Comparison of ENCODE assay signal across 10 mouse cellular contexts in the genomic region with DNA sequence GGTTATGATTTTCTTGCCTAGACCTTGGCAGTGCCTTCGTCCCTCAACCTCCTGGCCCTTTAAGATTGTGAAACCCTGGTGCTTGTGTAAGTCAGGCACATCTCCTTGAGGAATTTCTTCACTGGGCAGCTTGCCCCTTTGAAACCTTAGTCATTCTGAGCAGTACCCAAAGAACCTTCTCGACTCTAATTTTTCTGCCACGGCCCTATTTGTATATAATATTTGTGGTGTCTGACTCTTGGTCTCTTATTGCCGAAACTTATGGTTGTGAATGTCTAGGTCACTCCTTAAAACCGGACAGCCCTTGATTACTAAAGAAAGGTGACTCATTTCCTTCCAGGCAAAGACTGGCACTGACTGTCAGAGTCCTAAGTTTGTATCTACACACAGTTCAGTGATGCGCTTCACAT. TPM values are rescaled to one million over a fixed set of nuclear protein-coding genes. Genes with fewer than 3 reads are reported as not detected.
DNase-seq lines count a peak whose midpoint lies in the region; ATAC-seq and TF ChIP-seq lines count a peak whose summit lies in the region.
"Had no signal": no experiment of that assay in that cellular context is flagged by ENCODE, and none has a peak within 500 bp of the region (broad histone marks: within the 10 kb centered on the region; RNA-seq: fewer than 3 reads in every experiment).

No protein-coding gene starts in this region.

- no peak overlapping the region for H3K4me3 ChIP-seq in kidney, adult 2 months (ENCODE audit: insufficient read depth, low read depth, low read length)
- no peak overlapping the region for H3K4me3 ChIP-seq in kidney, embryonic 14.5 days (ENCODE audit: low read length)
- H3K4me3 ChIP-seq in limb, embryonic 10.5 days, result 0 out of 2 replicates have a peak overlapping the region, but pooled peaks have one; percentile 20
- H3K4me3 ChIP-seq in cerebellum, adult 2 months (replicated peaks; ENCODE audit: insufficient read depth, low read depth, low read length), result no peak overlapping the region
- H3K4me3 ChIP-seq: forebrain, embryonic 15.5 days had no signal

- 60% methylated on average over 6 of the region's 6 CpGs for WGBS in kidney, adult 2 months
- WGBS in kidney, embryonic 14.5 days, result 84% methylated on average over 6 of the region's 6 CpGs
- 78% methylated on average over 6 of the region's 6 CpGs for WGBS in limb, embryonic 10.5 days
- 92% methylated on average over 6 of the region's 6 CpGs for WGBS in cerebellum, adult 2 months

- no peak for ATAC-seq in kidney, embryonic 14.5 days (ENCODE audit: low FRiP score, low TSS enrichment)
- peak; percentile 60 for ATAC-seq in megakaryocyte, adult 5-6 weeks (ENCODE audit: poor library complexity, severe bottlenecking)
- ATAC-seq: forebrain, embryonic 15.5 days; midbrain, embryonic 16.5 days had no signal

- DNase-seq in kidney, adult 2 months, result peak; percentile 51
- peak; percentile 72 for DNase-seq in adrenal gland, postnatal 36 days
- no peak for DNase-seq in limb, embryonic 10.5 days (ENCODE audit: low spot score)
- no peak for DNase-seq in left cerebral cortex, adult 9 months (ENCODE audit: low spot score in 2 of 2)
- DNase-seq in cerebellum, adult 2 months, result no peak
- DNase-seq in cerebellum, adult 9-10 months, result no peak

- TF ChIP-seq CTCF in kidney, adult 2 months (conservative IDR thresholded peaks at IDR 0.05; ENCODE audit: insufficient read depth, insufficient read length, low read depth, low read length), result no peak
- TF ChIP-seq CTCF in cerebellum, adult 2 months (IDR thresholded peaks at IDR 0.05; ENCODE audit: borderline replicate concordance, insufficient read depth, low read depth, low read length), result no peak

- no peaks in the 10 kb centered on the region for H3K36me3 ChIP-seq in kidney, adult 2 months (ENCODE audit: control insufficient read depth, insufficient read depth, low read length)
- H3K36me3 ChIP-seq in kidney, embryonic 14.5 days (ENCODE audit: control insufficient read depth, insufficient read depth, low read length), result no peaks in the 10 kb centered on the region; the same call in 1 of the 2 replicates
- peaks cover 4% of the 10 kb centered on the region; the same call in 1 of the 2 replicates for H3K36me3 ChIP-seq in limb, embryonic 10.5 days
- H3K36me3 ChIP-seq: forebrain, embryonic 15.5 days had no signal

- H3K4me1 ChIP-seq in kidney, adult 2 months (ENCODE audit: control insufficient read depth, insufficient read depth, low read length), result peaks cover 20% of the 10 kb centered on the region; the same call in 1 of the 2 replicates
- H3K4me1 ChIP-seq in kidney, embryonic 14.5 days (ENCODE audit: control insufficient read depth, insufficient read depth, low read length), result peaks cover 53% of the 10 kb centered on the region
- H3K4me1 ChIP-seq in limb, embryonic 10.5 days, result peaks cover 96% of the 10 kb centered on the region
- H3K4me1 ChIP-seq in cerebellum, adult 2 months (ENCODE audit: control insufficient read depth, insufficient read depth, low read length), result no peaks in the 10 kb centered on the region; the same call in 1 of the 2 replicates

- no peaks in the 10 kb centered on the region for H3K9me3 ChIP-seq in kidney, embryonic 14.5 days (ENCODE audit: control insufficient read depth, low read length)
- H3K9me3 ChIP-seq in limb, embryonic 10.5 days (replicated peaks), result no peaks in the 10 kb centered on the region
- H3K9me3 ChIP-seq: forebrain, embryonic 15.5 days had no signal

- no peaks in the 10 kb centered on the region for H3K27me3 ChIP-seq in kidney, adult 2 months (replicated peaks; ENCODE audit: control insufficient read depth, insufficient read depth, low read length)
- no peaks in the 10 kb centered on the region for H3K27me3 ChIP-seq in kidney, embryonic 14.5 days (ENCODE audit: control insufficient read depth, insufficient read depth, low read length)
- H3K27me3 ChIP-seq in limb, embryonic 10.5 days (ENCODE audit: low read depth, poor library complexity, severe bottlenecking), result no peaks in the 10 kb centered on the region
- H3K27me3 ChIP-seq in cerebellum, adult 2 months (ENCODE audit: control insufficient read depth, insufficient read depth, low read length), result no peaks in the 10 kb centered on the region
- H3K27me3 ChIP-seq: forebrain, embryonic 15.5 days had no signal

- H3K27ac ChIP-seq in kidney, adult 2 months (ENCODE audit: insufficient read depth, low read depth, low read length), result no peak overlapping the region
- H3K27ac ChIP-seq in kidney, embryonic 14.5 days (ENCODE audit: low read depth, low read length), result no peak overlapping the region
- peak overlapping the region; percentile 88 for H3K27ac ChIP-seq in limb, embryonic 10.5 days
- H3K27ac ChIP-seq in cerebellum, adult 2 months (ENCODE audit: insufficient read depth, low read length), result no peak overlapping the region

- no peak for TF ChIP-seq POLR2A in kidney, adult 2 months (IDR thresholded peaks at IDR 0.05; ENCODE audit: low read depth, low read length)
- no peak for TF ChIP-seq POLR2A in cerebellum, adult 2 months (IDR thresholded peaks at IDR 0.05; ENCODE audit: borderline replicate concordance, insufficient read depth, low read length)

- no peak overlapping the region for H3K9ac ChIP-seq in kidney, embryonic 14.5 days (ENCODE audit: low read depth, low read length)
- H3K9ac ChIP-seq: forebrain, embryonic 15.5 days had no signal

- no peak overlapping the region for H3K4me2 ChIP-seq in kidney, embryonic 14.5 days (replicated peaks; ENCODE audit: low read depth, low read length)
- H3K4me2 ChIP-seq: forebrain, embryonic 15.5 days had no signal

RNA-seq across cellular contexts. Expression of a gene that starts 43.6 kb away (rescaled TPM):
- polyA plus RNA-seq in kidney, adult 2 months (2012; rRNA removed), result 16.3 and 20.0 TPM in 2 replicates
- 34.4 and 42.7 TPM in 2 replicates for polyA plus RNA-seq in kidney, embryonic 14.5 days (2014; fragmentation: Nextera tagmentation; extraction: Ambion mirVana)
- 10 to 100 TPM; 66.1 to 76.2 TPM for total RNA-seq in adrenal gland, postnatal 36 days (2021)
- 22.7 and 29.6 TPM in 2 replicates for polyA plus RNA-seq in limb, embryonic 10.5 days (2016; fragmentation: Nextera tagmentation; extraction: Ambion mirVana)
- 92.1 and 97.4 TPM in 2 replicates for total RNA-seq in megakaryocyte, adult 5-6 weeks (2015)
- 81.7 and 104 TPM in 2 replicates for total RNA-seq in megakaryocyte, adult 5-6 weeks (2017)
- polyA plus RNA-seq in cerebellum, adult 2 months (2012; rRNA removed), result 5.1 and 6.0 TPM in 2 replicates

Comparison
In these comparisons a context has a peak if more than half of its experiments do, and no peak if none do; other contexts are left out.
1. DNase-seq: peak in kidney, adult 2 months (single experiment) and adrenal gland, postnatal 36 days (2 of 2); none in limb, embryonic 10.5 days (single experiment), left cerebral cortex, adult 9 months (0 of 2), cerebellum, adult 2 months (0 of 2) and cerebellum, adult 9-10 months (single experiment).